Mouse (Mus musculus): ENCODE measurements around the gene Stim1.
"Not testable (repeated sequence)": the region's sequence is repeated elsewhere in the genome, so short reads cannot be mapped to it uniquely, and the experiment has no call there.

Stim1 gene

GRCm38 (mm10) chr7:102393898-102394297 is 126.3 kb downstream of the Stim1 start:
- peak; percentile 30 for DNase-seq (ENCODE audit: low read depth, low spot score)
- Histone ChIP-seq H3K27me3 (ENCODE audit: control insufficient read depth, insufficient read depth, low read length, poor library complexity, severe bottlenecking) (no peaks in the 10 kb centered on the region), H3K36me3 (ENCODE audit: control insufficient read depth, insufficient read depth, low read length, poor library complexity, severe bottlenecking) (peaks cover 2% of the 10 kb centered on the region; the same call in 1 of the 2 replicates)

GRCm38 (mm10) chr7:102395894-102396293 is 128.3 kb downstream of the Stim1 start:
- H3K27me3 ChIP-seq (ENCODE audit: control insufficient read depth, insufficient read depth, low read length, poor library complexity, severe bottlenecking), result no peaks in the 10 kb centered on the region
- DNase-seq (ENCODE audit: low read depth, low spot score), result no peak
- peaks cover 2% of the 10 kb centered on the region; the same call in 1 of the 2 replicates for H3K36me3 ChIP-seq (ENCODE audit: control insufficient read depth, insufficient read depth, low read length, poor library complexity, severe bottlenecking)

GRCm38 (mm10) chr7:102396331-102396730 is 128.7 kb downstream of the Stim1 start:
- peak; percentile 62 for DNase-seq (ENCODE audit: low read depth, low spot score)
- H3K27me3 ChIP-seq (ENCODE audit: control insufficient read depth, insufficient read depth, low read length, poor library complexity, severe bottlenecking), result no peaks in the 10 kb centered on the region
- H3K36me3 ChIP-seq (ENCODE audit: control insufficient read depth, insufficient read depth, low read length, poor library complexity, severe bottlenecking), result peaks cover 2% of the 10 kb centered on the region; the same call in 1 of the 2 replicates

- H3K36me3 ChIP-seq (ENCODE audit: control insufficient read depth, insufficient read depth, low read length, poor library complexity, severe bottlenecking), result no peaks in the 10 kb centered on the region
- DNase-seq (ENCODE audit: low read depth, low spot score), result no peak
- H3K27me3 ChIP-seq (ENCODE audit: control insufficient read depth, insufficient read depth, low read length, poor library complexity, severe bottlenecking), result no peaks in the 10 kb centered on the region
Observed at GRCm38 (mm10) chr7:102399180-102399731, 131.7 kb downstream of the Stim1 start.

- no peaks in the 10 kb centered on the region for H3K36me3 ChIP-seq (ENCODE audit: control insufficient read depth, insufficient read depth, low read length, poor library complexity, severe bottlenecking)
- H3K27me3 ChIP-seq (ENCODE audit: control insufficient read depth, insufficient read depth, low read length, poor library complexity, severe bottlenecking), result no peaks in the 10 kb centered on the region
- DNase-seq (ENCODE audit: low read depth, low spot score), result peak; percentile 21
Observed at GRCm38 (mm10) chr7:102404118-102404517, 136.5 kb downstream of the Stim1 start.

GRCm38 (mm10) chr7:102407440-102407839 is 139.8 kb downstream of the Stim1 start:
- Histone ChIP-seq H3K27me3 (ENCODE audit: control insufficient read depth, insufficient read depth, low read length, poor library complexity, severe bottlenecking) (no peaks in the 10 kb centered on the region), H3K36me3 (ENCODE audit: control insufficient read depth, insufficient read depth, low read length, poor library complexity, severe bottlenecking) (no peaks in the 10 kb centered on the region)
- DNase-seq (ENCODE audit: low read depth, low spot score), result no peak

GRCm38 (mm10) chr7:102415272-102415671 is 147.7 kb downstream of the Stim1 start:
- DNase-seq (ENCODE audit: low read depth, low spot score); H3K27me3 ChIP-seq (ENCODE audit: control insufficient read depth, insufficient read depth, low read length, poor library complexity, severe bottlenecking); H3K36me3 ChIP-seq (ENCODE audit: control insufficient read depth, insufficient read depth, low read length, poor library complexity, severe bottlenecking): not testable (repeated sequence)

- Histone ChIP-seq H3K36me3 (ENCODE audit: control insufficient read depth, insufficient read depth, low read length, poor library complexity, severe bottlenecking) (peaks cover 4% of the 10 kb centered on the region; the same call in 1 of the 2 replicates), H3K27me3 (ENCODE audit: control insufficient read depth, insufficient read depth, low read length, poor library complexity, severe bottlenecking) (no peaks in the 10 kb centered on the region)
- no peak for DNase-seq (ENCODE audit: low read depth, low spot score)
Observed at GRCm38 (mm10) chr7:102415841-102416240, 148.2 kb downstream of the Stim1 start.

GRCm38 (mm10) chr7:102417398-102417797 is 149.8 kb downstream of the Stim1 start:
- Histone ChIP-seq H3K36me3 (ENCODE audit: control insufficient read depth, insufficient read depth, low read length, poor library complexity, severe bottlenecking) (peaks cover 6% of the 10 kb centered on the region), H3K27me3 (ENCODE audit: control insufficient read depth, insufficient read depth, low read length, poor library complexity, severe bottlenecking) (no peaks in the 10 kb centered on the region)
- peak; percentile 90 for DNase-seq (ENCODE audit: low read depth, low spot score)

- Histone ChIP-seq H3K27me3 (ENCODE audit: control insufficient read depth, insufficient read depth, low read length, poor library complexity, severe bottlenecking) (no peaks in the 10 kb centered on the region), H3K36me3 (ENCODE audit: control insufficient read depth, insufficient read depth, low read length, poor library complexity, severe bottlenecking) (peaks cover 2% of the 10 kb centered on the region)
- no peak for DNase-seq (ENCODE audit: low read depth, low spot score)
Observed at GRCm38 (mm10) chr7:102422036-102422435, 154.4 kb downstream of the Stim1 start.

GRCm38 (mm10) chr7:102425933-102426685 is 158.5 kb downstream of the Stim1 start:
- Histone ChIP-seq H3K27me3 (ENCODE audit: control insufficient read depth, insufficient read depth, low read length, poor library complexity, severe bottlenecking) (no peaks in the 10 kb centered on the region), H3K36me3 (ENCODE audit: control insufficient read depth, insufficient read depth, low read length, poor library complexity, severe bottlenecking) (peaks cover 2% of the 10 kb centered on the region)
- peak; percentile 16 for DNase-seq (ENCODE audit: low read depth, low spot score)

- Histone ChIP-seq H3K36me3 (ENCODE audit: control insufficient read depth, insufficient read depth, low read length, poor library complexity, severe bottlenecking) (peaks cover 7% of the 10 kb centered on the region), H3K27me3 (ENCODE audit: control insufficient read depth, insufficient read depth, low read length, poor library complexity, severe bottlenecking) (peaks cover 2% of the 10 kb centered on the region; the same call in 1 of the 2 replicates)
- no peak for DNase-seq (ENCODE audit: low read depth, low spot score)
Observed at GRCm38 (mm10) chr7:102434344-102434743, 166.7 kb downstream of the Stim1 start.

GRCm38 (mm10) chr7:102440822-102441656 is 173.4 kb downstream of the Stim1 start:
- Histone ChIP-seq H3K27me3 (ENCODE audit: control insufficient read depth, insufficient read depth, low read length, poor library complexity, severe bottlenecking) (peaks cover 2% of the 10 kb centered on the region; the same call in 1 of the 2 replicates), H3K36me3 (ENCODE audit: control insufficient read depth, insufficient read depth, low read length, poor library complexity, severe bottlenecking) (peaks cover 2% of the 10 kb centered on the region; the same call in 1 of the 2 replicates)
- no peak for DNase-seq (ENCODE audit: low read depth, low spot score)

- peak; percentile 96 for DNase-seq (ENCODE audit: low read depth, low spot score)
- Histone ChIP-seq H3K36me3 (ENCODE audit: control insufficient read depth, insufficient read depth, low read length, poor library complexity, severe bottlenecking) (peaks cover 4% of the 10 kb centered on the region; the same call in 1 of the 2 replicates), H3K27me3 (ENCODE audit: control insufficient read depth, insufficient read depth, low read length, poor library complexity, severe bottlenecking) (peaks cover 2% of the 10 kb centered on the region; the same call in 1 of the 2 replicates)
Observed at GRCm38 (mm10) chr7:102441657-102442391, 174.2 kb downstream of the Stim1 start, which contains the start of gene Rrm1. Rrm1 (plus strand) TSS chr7:102441695.

Measured in splenic B cell, adult 2 months (primary cell).